In genomic region chr9:96597899-96598298, GRCm38 (mm10) we compare ENCODE assay signal across 17 mouse cellular contexts. TPM values are rescaled to one million over a fixed set of nuclear protein-coding genes. Genes with fewer than 3 reads are reported as not detected.
A peak's percentile ranks its signal among the peaks of the same experiment; 100 is the strongest.
DNase-seq lines count a peak whose midpoint lies in the region; ATAC-seq and TF ChIP-seq lines count a peak whose summit lies in the region.
"Had no signal": no experiment of that assay in that cellular context is flagged by ENCODE, and none has a peak within 500 bp of the region (broad histone marks: within the 10 kb centered on the region; RNA-seq: fewer than 3 reads in every experiment).

No protein-coding gene starts in this region.

- H3K9ac ChIP-seq in liver, adult 2 months (ENCODE audit: low read depth, low read length): no peak overlapping the region
- no peak overlapping the region for H3K9ac ChIP-seq in liver, embryonic 11.5 days (ENCODE audit: low read depth, low read length)
- H3K9ac ChIP-seq: forebrain, embryonic 13.5 days had no signal

- no peaks in the 10 kb centered on the region for H3K9me3 ChIP-seq in liver, embryonic 11.5 days (ENCODE audit: control insufficient read depth, low read length)
- H3K9me3 ChIP-seq: forebrain, embryonic 13.5 days had no signal

- no peaks in the 10 kb centered on the region for H3K79me2 ChIP-seq in liver, adult 2 months (ENCODE audit: control insufficient read depth, insufficient read depth, low read length)

- ATAC-seq in liver, embryonic 11.5 days (replicated peaks; ENCODE audit: low FRiP score): no peak
- peak; percentile 60; the same call in 1 of the 2 replicates for ATAC-seq in megakaryocyte progenitor cell, adult 5-6 weeks (replicated peaks; ENCODE audit: poor library complexity)
- ATAC-seq: forebrain, embryonic 13.5 days had no signal

- no peak overlapping the region for H3K4me3 ChIP-seq in liver, adult 2 months (ENCODE audit: insufficient read depth, low read depth, low read length)
- no peak overlapping the region for H3K4me3 ChIP-seq in liver, embryonic 11.5 days (ENCODE audit: low read depth, low read length)
- H3K4me3 ChIP-seq: forebrain, embryonic 13.5 days; gastrocnemius, adult 2 months; myocyte had no signal

- peaks cover 4% of the 10 kb centered on the region; the same call in 1 of the 2 replicates for H3K36me3 ChIP-seq in liver, adult 2 months (ENCODE audit: control insufficient read depth, insufficient read depth, low read length)
- H3K36me3 ChIP-seq in liver, embryonic 11.5 days (ENCODE audit: control insufficient read depth, insufficient read depth, low read length): no peaks in the 10 kb centered on the region

- no peaks in the 10 kb centered on the region for H3K4me1 ChIP-seq in liver, adult 2 months (ENCODE audit: control insufficient read depth, insufficient read depth, low read length)
- H3K4me1 ChIP-seq in liver, embryonic 11.5 days (replicated peaks; ENCODE audit: control insufficient read depth, insufficient read depth, low read length): no peaks in the 10 kb centered on the region
- H3K4me1 ChIP-seq: forebrain, embryonic 13.5 days had no signal

- TF ChIP-seq POLR2A in liver, adult 2 months (IDR thresholded peaks at IDR 0.05; ENCODE audit: extremely low read depth, insufficient read depth, low read length): no peak

- H3K4me2 ChIP-seq in liver, embryonic 11.5 days: no peak overlapping the region
- H3K4me2 ChIP-seq: forebrain, embryonic 13.5 days had no signal

- no peaks in the 10 kb centered on the region for H3K27me3 ChIP-seq in liver, adult 2 months (ENCODE audit: control insufficient read depth, insufficient read depth, low read length)
- H3K27me3 ChIP-seq in liver, embryonic 11.5 days (replicated peaks; ENCODE audit: control insufficient read depth, insufficient read depth, low read length): no peaks in the 10 kb centered on the region
- H3K27me3 ChIP-seq: forebrain, embryonic 13.5 days had no signal

- TF ChIP-seq CTCF in liver, adult 2 months (IDR thresholded peaks at IDR 0.05; ENCODE audit: low read depth, low read length): peak; percentile 9; the same call in 1 of the 2 replicates

- 100% methylated on average over 1 of the region's 1 CpGs for WGBS in liver, adult 2 months
- WGBS in liver, embryonic 11.5 days: 79% methylated on average over 1 of the region's 1 CpGs

- DNase-seq in liver, adult 2 months (ENCODE audit: extremely low read depth, low read depth, low spot score): no peak
- DNase-seq in liver, embryonic 11.5 days (ENCODE audit: low spot score): no peak
- peak; percentile 17 to 25 for DNase-seq in B cell, adult 2 months
- peak; percentile 11 for DNase-seq in ES-CJ7 (ENCODE audit: low read depth, low spot score)
- DNase-seq in frontal cortex, postnatal 36 days (ENCODE audit: low spot score in 2 of 2): no peak
- no peak for DNase-seq in testis, postnatal 14 days (ENCODE audit: low spot score)
- DNase-seq: adrenal gland, postnatal 14 days; cerebellum, postnatal 36 days; gastrocnemius, adult 2 months; heart, postnatal 14 days; left cerebral cortex, postnatal 4 days; lung, adult 18-20 months; right cerebral cortex, postnatal 25 days; thymus, postnatal 25 days had no signal

- H3K27ac ChIP-seq in liver, adult 2 months (replicated peaks; ENCODE audit: insufficient read depth, low read depth, low read length): no peak overlapping the region
- H3K27ac ChIP-seq in liver, embryonic 11.5 days (ENCODE audit: low read depth, low read length): no peak overlapping the region
- H3K27ac ChIP-seq: forebrain, embryonic 13.5 days; gastrocnemius, adult 2 months had no signal

RNA-seq across cellular contexts. Expression of gene Rasa2, which starts 33.5 kb away (rescaled TPM):
- 1.6 and 1.7 TPM in 2 replicates for total RNA-seq in liver, adult 2 months (2014; rRNA removed)
- polyA plus RNA-seq in liver, adult 2 months (2012; rRNA removed): 0.22 and 0.38 TPM in 2 replicates
- 9.5 and 9.7 TPM in 2 replicates for polyA plus RNA-seq in liver, embryonic 11.5 days (2014; fragmentation: Nextera tagmentation; extraction: Ambion mirVana)
- 27.4 and 31.1 TPM in 2 replicates for total RNA-seq in megakaryocyte progenitor cell, adult 5-6 weeks (2015)
- total RNA-seq in megakaryocyte progenitor cell, adult 5-6 weeks (2017): 20.8 and 23.5 TPM in 2 replicates

Comparison
In these comparisons a context has a peak if more than half of its experiments do, and no peak if none do; other contexts are left out.
1. DNase-seq: peak in B cell, adult 2 months (2 of 2) and ES-CJ7 (single experiment); none in liver, adult 2 months (single experiment), liver, embryonic 11.5 days (single experiment), frontal cortex, postnatal 36 days (0 of 2) and testis, postnatal 14 days (single experiment).